Mouse (Mus musculus) testis, adult 2 months (tissue): ENCODE measurements at regions not wholly inside any gene's neighbourhood (a gene's known extent, or its start where the extent isn't known, plus 50 kb on each side); places are given as distances from the start of the nearest gene placed in this dataset.

ENCODE experiments used
- CTCF ChIP-seq: fragments of 200-500 bp; IDR thresholded peaks from 2 replicates; pipeline ENCODE4 v1.5.1; 2012; ENCODE audit warnings: low read depth, mild to moderate bottlenecking, inconsistent platforms, low read length, moderate library complexity; ENCODE audit not compliant: control insufficient read depth, insufficient read depth, insufficient replicate concordance
- POLR2A ChIP-seq: fragments of 200-500 bp; IDR thresholded peaks from 2 replicates; pipeline ENCODE4 v1.6.1; 2012; ENCODE audit warnings: low read depth, mild to moderate bottlenecking, inconsistent platforms, low read length, moderate library complexity; ENCODE audit not compliant: control insufficient read depth

DNA sequence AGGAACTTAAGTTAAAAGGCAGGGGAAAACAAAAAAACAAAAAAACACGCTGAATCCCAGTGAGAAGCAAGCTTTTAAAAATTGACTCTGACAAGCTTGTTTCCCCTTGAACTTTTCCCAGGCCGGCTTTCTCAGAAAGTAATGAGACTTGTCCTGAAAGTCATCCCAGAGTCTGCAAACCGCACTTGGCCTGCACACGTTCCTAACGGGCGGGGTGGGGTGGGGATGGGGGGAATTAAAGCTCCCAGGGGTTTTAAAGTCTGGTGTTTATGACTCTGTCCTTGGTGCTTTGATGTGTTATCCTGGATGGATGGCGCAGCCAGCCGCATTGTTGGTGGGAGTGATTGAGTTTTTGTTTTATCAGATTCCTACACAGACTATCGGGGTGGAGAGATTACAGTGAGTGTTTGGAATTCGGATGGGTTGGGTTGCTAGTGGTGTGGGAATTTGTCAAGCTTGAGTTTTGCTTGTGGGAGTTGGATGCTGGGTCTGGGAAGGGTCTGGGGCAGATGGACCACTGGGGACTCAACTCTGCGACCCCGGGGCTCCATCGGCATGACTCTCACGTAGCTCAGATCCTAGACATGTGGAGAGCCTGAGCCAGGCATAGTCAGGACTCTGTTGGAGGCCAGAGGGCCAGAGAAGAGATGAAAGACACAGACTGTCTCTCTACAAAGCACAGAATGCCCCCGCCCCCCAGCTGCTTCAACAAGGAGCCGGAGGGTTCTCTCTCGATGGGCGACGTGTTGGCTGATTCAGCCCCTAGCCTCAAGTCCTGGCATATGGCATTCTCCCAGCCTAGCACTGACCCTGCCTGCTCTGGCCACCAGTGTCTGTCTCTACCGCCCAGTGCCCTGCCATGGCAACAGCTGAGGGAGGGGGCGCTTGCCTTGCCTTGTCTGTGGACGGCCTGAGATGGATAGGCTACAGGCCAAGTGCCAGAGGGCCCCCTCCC lies 75.5 kb downstream of the E030025P04Rik start:
- TF ChIP-seq POLR2A (no peak), CTCF (no peak)
